Mouse (Mus musculus) lung, postnatal 25 days (tissue): ENCODE results near the gene Acot6.

ENCODE experiments used
- DNase-seq: peaks from one replicate; pipeline ENCODE4 v3.0.0; 2022; ENCODE audit warnings: low spot score

Acot6 gene

DNA sequence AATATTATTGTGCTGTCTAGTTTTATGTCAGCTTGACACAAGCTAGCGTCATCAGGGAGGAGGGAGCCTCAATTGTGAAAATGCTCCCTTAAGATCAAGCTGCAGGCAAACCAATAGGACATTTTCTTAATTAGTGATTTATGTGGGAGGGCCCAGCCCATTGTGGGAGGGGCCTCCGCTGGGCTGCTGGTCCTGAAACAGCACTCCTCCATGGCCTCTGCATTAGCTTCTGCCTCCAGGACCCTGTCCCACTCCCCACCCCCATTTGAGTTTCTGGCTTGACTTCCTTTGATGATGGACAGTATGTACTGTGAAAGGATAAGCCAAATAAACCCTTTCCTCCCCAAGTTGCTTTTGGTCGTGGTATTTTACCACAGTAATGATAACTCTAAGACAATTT lies 6.6 kb downstream of the Acot6 start:
- no peak for DNase-seq

DNA sequence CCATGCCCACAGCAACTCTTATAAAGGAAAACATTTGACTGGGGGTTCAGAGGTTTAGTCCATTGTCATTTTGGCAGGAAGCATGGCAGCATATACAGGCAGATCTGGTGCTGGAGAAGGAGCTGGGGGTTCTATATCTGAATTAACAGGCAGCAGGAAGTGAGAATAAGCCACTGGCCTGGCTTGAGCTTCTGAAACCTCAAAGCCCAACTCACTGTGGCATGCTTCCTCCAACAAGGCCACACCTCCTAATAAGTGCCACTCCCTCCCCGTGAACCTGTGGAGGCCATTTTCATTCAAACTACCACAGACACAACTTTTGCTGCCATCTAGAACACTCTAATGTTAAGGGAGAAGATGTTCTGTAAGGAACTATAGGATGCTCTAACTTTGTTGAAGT lies 7.2 kb downstream of the Acot6 start:
- DNase-seq, result no peak

- DNase-seq, result no peak
These were observed 9.5 kb downstream of the Acot6 start for GRCm38 (mm10) chr12:84109924-84110323.

- DNase-seq, result no peak
These were observed 10.4 kb downstream of the Acot6 start for GRCm38 (mm10) chr12:84110814-84111213.

DNA sequence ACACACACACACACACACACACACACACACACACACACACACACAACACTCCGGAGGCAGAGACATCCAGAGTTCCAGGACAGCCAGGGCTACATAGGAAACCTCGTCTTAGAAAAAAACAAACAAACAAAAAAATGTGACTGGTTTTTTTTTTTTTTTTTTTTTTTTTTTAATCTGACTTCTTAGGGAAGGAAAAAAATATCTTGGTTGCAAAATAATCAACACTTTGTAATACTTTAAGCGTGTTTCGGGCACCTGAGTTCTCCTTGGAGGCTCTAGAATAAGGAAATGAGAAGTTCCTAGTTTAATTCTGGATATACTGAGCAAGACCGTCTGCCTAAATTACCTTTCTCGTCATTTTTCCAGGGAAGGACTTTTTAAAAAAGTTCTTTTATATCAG lies 13.2 kb downstream of the Acot6 start:
- DNase-seq, result no peak

- peak; percentile 92 for DNase-seq
These were observed 13.9 kb downstream of the Acot6 start, which contains the start of gene Dnal1 for GRCm38 (mm10) chr12:84114153-84114994. Dnal1 (plus strand) TSS chr12:84114366.

GRCm38 (mm10) chr12:84119584-84119983 lies 19.1 kb downstream of the Acot6 start:
- DNase-seq, result no peak

GRCm38 (mm10) chr12:84125892-84126291 lies 25.4 kb downstream of the Acot6 start:
- peak; percentile 65 for DNase-seq

DNA sequence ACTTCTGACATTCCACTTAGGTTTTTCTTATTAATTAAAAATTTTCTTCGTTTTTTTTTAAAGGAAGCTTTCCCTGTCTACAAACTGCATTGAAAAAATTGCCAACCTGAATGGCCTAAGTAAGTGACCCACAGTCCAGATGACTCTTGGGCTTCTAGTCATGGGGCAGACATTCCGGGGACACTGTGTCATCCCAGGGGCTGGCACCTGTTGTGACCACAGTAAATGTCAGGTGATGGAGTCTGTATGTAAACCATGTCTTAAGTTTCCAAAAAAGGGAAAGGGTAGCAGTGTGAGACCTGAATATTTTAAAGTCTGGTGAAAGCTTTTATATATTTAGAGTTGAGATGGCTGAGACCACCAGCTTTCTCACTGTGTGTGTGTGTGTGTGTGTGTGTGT lies 26.4 kb downstream of the Acot6 start:
- DNase-seq, result no peak

- DNase-seq, result no peak
These were observed 28.1 kb downstream of the Acot6 start for GRCm38 (mm10) chr12:84128576-84128975.

GRCm38 (mm10) chr12:84129931-84130330 lies 29.5 kb downstream of the Acot6 start:
- DNase-seq, result peak; percentile 20

GRCm38 (mm10) chr12:84132265-84132664 lies 31.8 kb downstream of the Acot6 start:
- peak; percentile 25 for DNase-seq

DNA sequence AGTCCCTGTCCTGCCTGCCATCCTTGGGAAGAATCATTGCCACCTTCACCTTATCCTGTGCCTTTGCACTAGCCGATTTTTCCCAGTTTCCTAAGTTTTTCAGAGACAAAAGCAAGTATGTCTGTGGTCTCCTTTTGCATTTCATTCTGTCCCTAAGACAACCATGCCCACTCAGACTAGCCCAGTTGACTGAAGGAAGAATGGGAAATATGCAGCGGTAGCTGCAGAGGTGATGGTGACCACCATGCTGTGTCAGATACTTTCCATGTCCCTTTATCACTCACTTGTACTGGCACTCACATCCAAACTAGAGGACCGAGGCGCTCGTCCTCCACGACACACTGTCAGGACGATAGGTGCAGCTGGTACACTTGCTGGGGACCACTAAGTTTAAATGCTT lies 36.7 kb downstream of the Acot6 start:
- DNase-seq, result no peak

DNA sequence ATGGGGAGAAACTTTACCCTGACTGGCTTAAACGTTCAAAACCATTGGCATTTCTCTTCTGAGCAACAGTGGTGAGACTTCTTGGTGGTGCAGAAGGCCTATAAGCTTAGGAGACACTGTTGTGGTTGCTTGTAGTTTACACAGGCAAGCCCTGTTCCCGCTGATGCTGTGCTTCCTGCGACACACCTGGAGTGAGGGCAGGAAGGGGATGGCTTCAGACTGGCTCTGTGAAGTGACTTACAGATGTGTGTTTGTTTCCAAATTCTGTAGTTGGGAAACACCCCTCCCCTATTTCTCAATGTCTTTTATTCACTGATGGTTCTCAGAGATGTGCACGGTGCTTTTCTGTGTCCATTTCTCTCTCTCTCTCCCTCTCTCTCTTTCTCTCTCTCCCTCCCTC lies 39.7 kb downstream of the Acot6 start:
- DNase-seq, result no peak

- no peak for DNase-seq
These were observed 40.8 kb downstream of the Acot6 start for GRCm38 (mm10) chr12:84141271-84141670.

- DNase-seq, result no peak
These were observed 42.0 kb downstream of the Acot6 start for GRCm38 (mm10) chr12:84142281-84143050.

DNA sequence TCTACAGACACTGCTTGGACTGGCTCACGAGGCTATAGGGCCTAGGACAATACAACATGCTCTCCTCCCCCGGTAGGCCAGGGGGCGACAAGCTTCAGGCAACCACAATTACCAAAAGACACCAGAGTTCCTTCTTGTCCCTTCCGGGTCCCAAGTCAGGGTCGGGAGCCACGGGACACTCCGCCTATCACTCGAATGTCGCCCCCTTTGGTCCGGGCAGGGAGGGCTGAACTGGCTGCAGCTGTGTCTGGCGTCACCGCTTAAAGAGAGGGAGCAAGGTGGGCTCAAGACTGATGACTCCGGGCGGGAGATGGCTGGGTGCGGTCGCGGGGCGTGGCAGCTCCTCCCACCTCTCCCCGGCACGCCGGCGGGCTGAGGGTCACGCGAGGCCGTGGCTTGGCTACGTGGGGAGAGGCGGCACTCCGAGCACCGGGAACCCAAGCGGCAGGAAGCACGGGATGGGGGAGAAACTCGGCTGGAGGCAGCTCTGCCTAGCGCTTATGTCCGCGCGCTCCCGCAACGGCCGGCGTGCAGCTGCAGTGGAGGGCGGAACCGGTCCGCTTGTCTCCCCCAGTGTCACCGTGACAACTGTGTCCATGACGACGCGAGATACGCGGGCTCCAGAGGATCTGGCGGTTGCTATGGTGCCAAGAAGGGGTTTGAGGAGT lies 47.6 kb downstream of the Acot6 start, which contains the start of gene Pnma1:
Pnma1 (minus strand) TSS at position 536 of the 668 bp plus-strand sequence.
- peak; percentile 47 for DNase-seq

DNA sequence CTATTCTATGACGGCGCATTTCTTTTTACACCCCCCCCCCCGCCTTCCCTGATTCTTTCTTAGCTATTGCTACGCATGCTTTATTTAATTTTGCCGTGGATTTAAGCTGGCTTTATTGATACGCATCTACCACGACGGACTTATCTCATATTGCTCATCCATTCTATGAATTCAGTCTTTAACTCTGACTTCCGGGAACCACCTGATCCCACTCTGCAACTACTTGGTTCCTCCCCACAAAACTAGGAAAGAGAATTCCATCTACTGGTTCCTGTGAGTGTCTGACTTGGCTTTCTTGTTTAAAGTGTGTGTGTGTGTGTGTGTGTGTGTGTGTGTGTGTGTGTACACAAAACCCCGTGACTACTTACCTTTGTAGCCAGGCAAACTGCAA lies 48.2 kb downstream of the Acot6 start:
- no peak for DNase-seq

- no peak for DNase-seq
These were observed 49.5 kb downstream of the Acot6 start for GRCm38 (mm10) chr12:84149971-84150370.

DNA sequence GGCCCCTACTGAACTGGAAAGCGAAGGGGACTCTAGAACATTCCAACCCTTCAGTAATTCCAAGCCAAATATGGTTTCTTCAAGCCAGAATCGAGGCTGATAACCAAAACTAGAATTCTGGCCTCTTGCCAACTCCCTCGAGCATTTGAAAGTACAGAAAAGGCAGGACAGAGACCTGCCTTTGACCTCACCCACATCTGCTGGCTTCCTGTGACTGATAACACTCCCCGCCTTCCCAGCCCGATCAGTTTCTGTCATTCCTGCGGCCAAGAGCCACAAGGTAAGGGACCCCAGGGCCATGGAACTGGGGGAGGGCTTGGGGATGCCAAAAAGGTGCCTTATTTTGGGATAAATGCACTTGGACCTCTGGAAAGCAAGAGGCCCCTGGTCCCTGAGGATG lies 50.5 kb downstream of the Acot6 start:
- no peak for DNase-seq

DNA sequence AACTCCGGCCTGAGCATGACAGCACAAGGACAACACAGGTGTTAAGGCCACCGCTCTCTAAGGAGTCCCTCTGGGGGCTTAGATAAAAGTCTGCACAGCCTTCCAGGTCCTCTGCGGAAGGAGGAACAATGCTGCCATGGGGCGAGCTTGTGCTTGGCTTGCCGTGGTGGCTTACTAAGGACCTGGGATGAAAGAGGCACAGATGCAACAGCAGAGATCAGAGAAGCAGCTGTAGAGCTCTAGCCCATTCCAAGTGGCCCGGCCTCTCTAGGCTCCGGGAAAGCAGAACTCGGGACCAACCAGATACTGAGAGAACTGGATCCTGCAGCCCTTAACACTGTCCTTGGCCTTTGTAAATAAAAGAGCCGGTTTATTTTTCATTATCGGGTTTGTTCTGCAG lies 51.5 kb downstream of the Acot6 start:
- no peak for DNase-seq

DNA sequence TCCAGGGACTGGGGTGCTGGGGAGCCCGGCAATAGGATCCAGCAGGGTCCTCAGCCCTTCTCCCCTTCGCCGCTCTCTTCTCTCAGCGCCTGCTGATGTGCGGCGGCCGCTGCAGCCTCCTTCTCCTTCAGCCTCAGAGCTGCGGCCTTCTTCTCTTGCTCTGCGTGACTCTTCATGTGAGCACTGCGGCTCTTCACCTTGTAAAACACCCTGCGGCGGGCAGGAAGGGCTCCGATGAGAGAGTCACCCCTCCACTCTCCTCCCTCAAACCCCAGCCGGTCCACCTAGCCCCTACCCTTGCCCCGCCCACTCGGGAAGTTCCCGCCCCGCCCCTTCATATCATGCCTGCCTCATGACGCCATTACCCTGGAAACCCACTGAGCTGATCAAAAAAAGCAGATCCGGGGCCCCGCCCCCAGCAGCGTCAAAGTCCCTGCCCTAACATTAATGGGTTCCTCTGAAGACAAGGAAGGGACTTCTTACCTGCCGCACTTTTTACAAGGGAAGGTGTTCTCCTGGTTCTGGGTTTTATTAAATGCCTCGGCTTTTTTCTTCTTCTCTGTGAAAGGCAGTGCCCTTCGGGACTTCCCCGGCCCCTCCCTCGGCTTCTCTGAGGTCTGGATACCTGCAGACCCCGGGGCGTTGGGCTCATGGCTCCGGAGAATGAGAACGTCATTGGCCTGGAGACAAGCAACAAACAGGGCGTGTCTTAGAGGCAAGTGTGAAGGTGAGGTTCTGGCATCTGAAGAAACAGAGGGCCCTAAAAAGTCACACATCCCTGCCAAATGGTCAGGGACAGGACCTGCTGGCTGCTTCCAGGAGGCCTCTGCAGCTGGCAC lies 52.1 kb downstream of the Acot6 start:
- DNase-seq, result no peak
